Mouse (Mus musculus) ES-Bruce4 (cell line): ENCODE measurements around the gene Setd4. TPM values are rescaled to one million over a fixed set of nuclear protein-coding genes. Genes with fewer than 3 reads are reported as not detected.
A peak's percentile ranks its signal among the peaks of the same experiment; 100 is the strongest.

Source experiments
- H3K27ac ChIP-seq: 2 replicates; pipeline ENCODE4 v1.5.1; 2012; ENCODE audit warnings: low read length, inconsistent platforms; ENCODE audit not compliant: insufficient read depth
- H3K27me3 ChIP-seq: 2 replicates; pipeline ENCODE4 v1.6.1; 2012; ENCODE audit warnings: mild to moderate bottlenecking, low read length, inconsistent platforms; ENCODE audit not compliant: control insufficient read depth, poor library complexity, insufficient read depth, severe bottlenecking
- H3K36me3 ChIP-seq: 2 replicates; pipeline ENCODE4 v1.6.1; 2012; ENCODE audit warnings: inconsistent platforms, mild to moderate bottlenecking, low read length, moderate library complexity; ENCODE audit not compliant: control insufficient read depth, poor library complexity, insufficient read depth, severe bottlenecking
- H3K4me1 ChIP-seq: one replicate; pipeline ENCODE4 v1.8.1; 2011; ENCODE audit warnings: low read length; ENCODE audit not compliant: control insufficient read depth, insufficient read depth
- H3K4me3 ChIP-seq: 2 replicates; pipeline ENCODE4 v1.5.1; 2011; ENCODE audit warnings: low read depth, mild to moderate bottlenecking, low read length
- H3K9ac ChIP-seq: 2 replicates; pipeline ENCODE4 v1.6.1; 2012; ENCODE audit warnings: low read depth, mild to moderate bottlenecking, inconsistent platforms; ENCODE audit not compliant: poor library complexity, severe bottlenecking
- H3K9me3 ChIP-seq: replicated peaks from 2 replicates; pipeline ENCODE4 v1.6.1; 2012; ENCODE audit warnings: mild to moderate bottlenecking, low read length, inconsistent platforms; ENCODE audit not compliant: control insufficient read depth, poor library complexity, insufficient read depth, severe bottlenecking
- CTCF ChIP-seq: IDR thresholded peaks from one replicate; pipeline ENCODE4 v1.8.1; 2011; ENCODE audit warnings: low read depth, low read length
- EP300 ChIP-seq: IDR thresholded peaks from 2 replicates; pipeline ENCODE4 v1.6.1; 2011; ENCODE audit warnings: low read depth, low read length; ENCODE audit not compliant: insufficient read depth
- POLR2A ChIP-seq: IDR thresholded peaks from one replicate; pipeline ENCODE4 v1.8.1; 2011; ENCODE audit warnings: low read length; ENCODE audit not compliant: insufficient read depth
- polyA plus RNA-seq: library from polyadenylated mRNA; stranded (reverse); fragments of >200 nt; gene quantifications from 2 replicates; pipeline ENCODE4 v1.2.4, GENCODE M21; 2011; ENCODE audit warnings: low read depth; ENCODE audit not compliant: missing spikeins, insufficient read depth, insufficient read length

Gene Setd4
- polyA plus RNA-seq, 1 experiment: 18.8 TPM

GRCm38 (mm10) chr16:93590915-93591314 lies 12.9 kb downstream of the Setd4 start:
- no peaks in the 10 kb centered on the region for H3K27me3 ChIP-seq
- no peaks in the 10 kb centered on the region for H3K4me1 ChIP-seq
- H3K36me3 ChIP-seq: no peaks in the 10 kb centered on the region
- H3K9ac ChIP-seq: no peak overlapping the region
- H3K27ac ChIP-seq: 0 out of 2 replicates have a peak overlapping the region, but pooled peaks have one; percentile 2
- no peak for TF ChIP-seq POLR2A
- H3K9me3 ChIP-seq: no peaks in the 10 kb centered on the region
- peak overlapping the region; percentile 31 for H3K4me3 ChIP-seq

- Histone ChIP-seq H3K4me1 (no peaks in the 10 kb centered on the region), H3K27me3 (no peaks in the 10 kb centered on the region), H3K27ac (no peak overlapping the region), H3K9ac (no peak overlapping the region), H3K4me3 (no peak overlapping the region), H3K9me3 (no peaks in the 10 kb centered on the region), H3K36me3 (0 out of 2 replicates have a peak, but pooled peaks cover 2% of the 10 kb centered on the region)
- TF ChIP-seq CTCF (no peak), POLR2A (no peak), EP300 (no peak)
Observed at GRCm38 (mm10) chr16:93588281-93588680, 15.6 kb downstream of the Setd4 start.

- H3K9ac ChIP-seq: no peak overlapping the region
- H3K4me3 ChIP-seq: no peak overlapping the region
- H3K27ac ChIP-seq: no peak overlapping the region
- H3K9me3 ChIP-seq: no peaks in the 10 kb centered on the region
- H3K27me3 ChIP-seq: no peaks in the 10 kb centered on the region
- H3K36me3 ChIP-seq: 0 out of 2 replicates have a peak, but pooled peaks cover 2% of the 10 kb centered on the region
- no peaks in the 10 kb centered on the region for H3K4me1 ChIP-seq
- no peak for TF ChIP-seq EP300
- no peak for TF ChIP-seq POLR2A
- no peak for TF ChIP-seq CTCF
Observed at GRCm38 (mm10) chr16:93586382-93586781, 17.5 kb downstream of the Setd4 start.

- no peaks in the 10 kb centered on the region for H3K9me3 ChIP-seq
- 0 out of 2 replicates have a peak, but pooled peaks cover 2% of the 10 kb centered on the region for H3K36me3 ChIP-seq
- no peaks in the 10 kb centered on the region for H3K4me1 ChIP-seq
- no peak for TF ChIP-seq POLR2A
- TF ChIP-seq CTCF: no peak
- no peak for TF ChIP-seq EP300
- no peaks in the 10 kb centered on the region for H3K27me3 ChIP-seq
- no peak overlapping the region for H3K4me3 ChIP-seq
- no peak overlapping the region for H3K27ac ChIP-seq
- no peak overlapping the region for H3K9ac ChIP-seq
Observed at GRCm38 (mm10) chr16:93585703-93586205, 18.1 kb downstream of the Setd4 start.

- Histone ChIP-seq H3K4me1 (no peaks in the 10 kb centered on the region), H3K4me3 (no peak overlapping the region), H3K36me3 (0 out of 2 replicates have a peak, but pooled peaks cover 2% of the 10 kb centered on the region), H3K9ac (no peak overlapping the region), H3K27me3 (no peaks in the 10 kb centered on the region), H3K27ac (no peak overlapping the region), H3K9me3 (no peaks in the 10 kb centered on the region)
- no peak for TF ChIP-seq EP300
- no peak for TF ChIP-seq POLR2A
- no peak for TF ChIP-seq CTCF
Observed at GRCm38 (mm10) chr16:93584976-93585702, 18.7 kb downstream of the Setd4 start.

- Histone ChIP-seq H3K9me3 (no peaks in the 10 kb centered on the region), H3K27ac (no peak overlapping the region)
- TF ChIP-seq CTCF (no peak), POLR2A (no peak), EP300 (no peak)
Observed at GRCm38 (mm10) chr16:93581125-93581524, 22.7 kb downstream of the Setd4 start.

More at GRCm38 (mm10) chr16:93581125-93581524, 22.7 kb downstream of the Setd4 start:
- H3K9ac ChIP-seq: no peak overlapping the region
- 0 out of 2 replicates have a peak, but pooled peaks cover 2% of the 10 kb centered on the region for H3K36me3 ChIP-seq
- no peaks in the 10 kb centered on the region for H3K27me3 ChIP-seq
- no peak overlapping the region for H3K4me3 ChIP-seq
- no peaks in the 10 kb centered on the region for H3K4me1 ChIP-seq
